Mouse (Mus musculus) small intestine, adult 2 months (tissue): ENCODE results near the gene Tns3.
"Not testable (repeated sequence)": the region's sequence is repeated elsewhere in the genome, so short reads cannot be mapped to it uniquely, and the experiment has no call there.

Experiments used
- CTCF ChIP-seq: fragments of 200-500 bp; IDR thresholded peaks from 2 replicates; pipeline ENCODE4 v1.5.1; 2012; ENCODE audit warnings: low read depth, mild to moderate bottlenecking, control low read depth, inconsistent platforms, low read length, moderate library complexity, mixed read lengths; ENCODE audit not compliant: insufficient replicate concordance, insufficient read length; ENCODE audit errors: extremely low read depth
- POLR2A ChIP-seq: fragments of 200-500 bp; IDR thresholded peaks from 2 replicates; pipeline ENCODE4 v1.6.1; 2012; ENCODE audit warnings: low read depth, mild to moderate bottlenecking, control low read depth, inconsistent platforms, low read length, moderate library complexity

DNA sequence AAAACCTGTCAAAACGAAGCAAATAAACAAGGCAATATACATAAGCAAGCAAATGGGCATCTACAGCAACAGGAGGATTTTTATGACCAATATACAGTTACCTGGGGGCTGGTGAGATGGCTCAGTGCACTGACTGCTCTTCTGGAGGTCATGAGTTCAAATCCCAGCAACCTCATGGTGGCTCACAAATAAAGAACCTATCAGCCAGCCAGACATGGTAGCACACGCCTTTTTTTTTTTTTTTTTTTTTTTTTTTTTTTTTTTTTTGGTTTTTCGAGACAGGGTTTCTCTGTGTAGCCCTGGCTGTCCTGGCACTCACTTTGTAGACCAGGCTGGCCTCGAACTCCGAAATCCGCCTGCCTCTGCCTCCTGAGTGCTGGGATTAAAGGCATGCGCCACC lies 45.2 kb downstream of the Tns3 start:
- TF ChIP-seq CTCF, POLR2A: not testable (repeated sequence)
